Mouse (Mus musculus) NIH3T3 (cell line): ENCODE results near the gene Slc10a4.
A peak's percentile ranks its signal among the peaks of the same experiment; 100 is the strongest.

Experiments
- DNase-seq: peaks from one replicate; pipeline ENCODE4 v3.0.0-alpha.2; 2012; ENCODE audit warnings: low read depth

Gene Slc10a4

GRCm38 (mm10) chr5:73014745-73015144, 8.1 kb downstream of the Slc10a4 start:
- DNase-seq, result no peak

- no peak for DNase-seq
Observed at GRCm38 (mm10) chr5:73023801-73024200, 17.1 kb downstream of the Slc10a4 start.

- DNase-seq, result no peak
Observed at GRCm38 (mm10) chr5:73028646-73029045, 22.0 kb downstream of the Slc10a4 start.

GRCm38 (mm10) chr5:73032481-73032880, 25.8 kb downstream of the Slc10a4 start:
- no peak for DNase-seq

- DNase-seq, result peak; percentile 15
Observed at GRCm38 (mm10) chr5:73044055-73044454, 37.4 kb downstream of the Slc10a4 start.

- peak; percentile 8 for DNase-seq
Observed at GRCm38 (mm10) chr5:73047651-73048245, 41.1 kb downstream of the Slc10a4 start.

- no peak for DNase-seq
Observed at GRCm38 (mm10) chr5:73053933-73054332, 47.2 kb downstream of the Slc10a4 start.

GRCm38 (mm10) chr5:73056457-73056856, 49.8 kb downstream of the Slc10a4 start:
- peak; percentile 11 for DNase-seq

GRCm38 (mm10) chr5:73056937-73057336, 50.3 kb downstream of the Slc10a4 start:
- DNase-seq, result no peak

- DNase-seq, result no peak
Observed at GRCm38 (mm10) chr5:73061506-73062155, 54.9 kb downstream of the Slc10a4 start.
